Mouse (Mus musculus) T-helper 17 cell (primary cell): ENCODE data around the gene 6330409D20Rik.

Experiments
- in situ Hi-C, 2 experiments: fragments of 300-600 bp; cut with MboI, MseI; formaldehyde crosslinking; loops; 1 replicate in 1 of 2; 2 replicates in 1 of 2; pipeline ENCODE4 v1.15.1; 2025; ENCODE audit warnings: high pct_unique_total_duplicates in 2 of 2

6330409D20Rik gene

DNA sequence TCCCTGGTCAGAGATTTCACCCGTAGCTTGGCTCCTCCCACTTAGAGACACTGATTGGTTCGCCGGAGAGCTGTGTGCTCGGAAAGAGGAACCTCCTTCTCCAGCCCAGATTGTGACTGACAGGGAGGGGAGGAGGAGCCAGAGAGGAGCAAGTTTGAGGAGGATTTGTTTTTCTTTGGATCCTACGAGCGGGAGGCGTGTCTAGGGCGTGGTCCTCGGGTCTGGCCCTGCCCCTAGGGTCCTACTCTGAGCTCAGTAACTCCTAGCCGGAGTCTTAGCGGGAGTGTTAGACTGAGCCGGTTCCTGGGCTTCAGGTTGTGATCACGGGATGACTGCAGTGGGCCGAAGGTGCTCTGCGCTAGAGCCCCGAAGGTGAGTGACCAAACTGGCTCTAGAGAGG lies 13.4 kb downstream of the 6330409D20Rik start:
- in situ Hi-C loops: loop anchor here in 1 of 2 experiments (10.0 kb wide), 1 partner anchor 673 kb away; no protein-coding TSS in a partner anchor

- in situ Hi-C loops: loop anchor here in 1 of 2 experiments (10.0 kb wide), 1 partner anchor 670 kb away; no protein-coding TSS in a partner anchor
These were observed 15.7 kb downstream of the 6330409D20Rik start for GRCm38 (mm10) chr2:32724832-32725790.

DNA sequence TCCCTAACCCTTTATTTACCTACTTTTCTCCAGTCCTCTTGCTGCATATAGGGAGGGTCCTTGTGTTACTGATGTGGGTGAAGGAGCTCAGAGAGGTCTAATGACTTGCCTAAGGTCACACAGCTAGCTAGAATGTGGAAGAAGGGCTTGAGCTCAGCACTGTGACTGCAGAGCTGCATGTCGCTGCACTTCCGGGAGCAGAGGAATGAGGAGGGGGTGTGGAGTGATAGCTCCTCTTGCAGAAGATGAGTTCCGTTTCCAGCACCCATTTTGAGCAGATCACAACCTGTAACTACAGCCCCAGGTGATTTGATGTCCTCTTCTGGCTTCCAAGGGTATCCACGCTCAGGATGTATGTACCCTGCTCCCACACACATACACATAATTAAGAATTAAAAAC lies 16.7 kb downstream of the 6330409D20Rik start:
- in situ Hi-C loops: loop anchor here in 1 of 2 experiments (10.0 kb wide), 1 partner anchor 669 kb away; no protein-coding TSS in a partner anchor

DNA sequence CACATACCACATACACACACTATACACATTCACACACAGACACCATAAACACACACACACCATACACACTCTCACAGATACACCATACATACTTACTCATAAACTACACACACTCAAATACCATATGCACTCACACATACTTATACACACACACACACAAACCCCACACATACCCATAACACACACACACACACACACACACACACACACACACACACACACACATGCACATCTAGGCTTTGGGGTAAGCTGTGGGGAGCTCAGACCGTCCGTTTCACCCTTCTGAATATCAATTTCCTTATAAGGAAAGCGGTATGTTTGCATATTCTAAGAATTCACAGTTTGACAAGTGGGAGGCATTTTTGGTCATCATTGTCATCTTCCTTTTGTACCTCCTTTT lies 18.2 kb downstream of the 6330409D20Rik start:
- in situ Hi-C loops: loop anchor here in 1 of 2 experiments (10.0 kb wide), 1 partner anchor 668 kb away; no protein-coding TSS in a partner anchor

DNA sequence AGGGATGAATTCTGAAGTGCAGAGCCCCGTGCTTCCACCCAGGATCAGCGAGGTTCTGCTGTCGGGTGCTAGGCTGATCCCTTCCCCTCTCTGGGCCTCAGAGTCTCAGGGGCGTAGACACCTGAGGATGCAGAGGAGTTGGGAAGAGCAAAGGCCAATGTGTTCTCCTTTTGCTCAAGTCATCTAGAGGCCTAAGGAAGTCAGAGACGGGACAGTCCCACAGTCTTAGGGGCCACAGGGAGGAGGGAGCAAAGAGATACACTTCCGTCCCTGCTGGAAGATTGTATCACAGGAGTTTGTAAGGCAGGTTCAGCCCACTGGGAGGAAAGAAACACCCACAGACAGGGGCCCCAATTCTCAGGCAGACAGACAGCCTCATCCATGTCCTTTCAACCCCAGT lies 18.8 kb downstream of the 6330409D20Rik start:
- in situ Hi-C loops: loop anchor here in 1 of 2 experiments (10.0 kb wide), 1 partner anchor 667 kb away; no protein-coding TSS in a partner anchor

- in situ Hi-C loops: loop anchor here in 1 of 2 experiments (10.0 kb wide), 1 partner anchor 666 kb away; no protein-coding TSS in a partner anchor
These were observed 20.1 kb downstream of the 6330409D20Rik start, which contains the start of gene Sh2d3c for GRCm38 (mm10) chr2:32720681-32721229. TSS of gene Sh2d3c (plus strand) at chr2:32721055.

DNA sequence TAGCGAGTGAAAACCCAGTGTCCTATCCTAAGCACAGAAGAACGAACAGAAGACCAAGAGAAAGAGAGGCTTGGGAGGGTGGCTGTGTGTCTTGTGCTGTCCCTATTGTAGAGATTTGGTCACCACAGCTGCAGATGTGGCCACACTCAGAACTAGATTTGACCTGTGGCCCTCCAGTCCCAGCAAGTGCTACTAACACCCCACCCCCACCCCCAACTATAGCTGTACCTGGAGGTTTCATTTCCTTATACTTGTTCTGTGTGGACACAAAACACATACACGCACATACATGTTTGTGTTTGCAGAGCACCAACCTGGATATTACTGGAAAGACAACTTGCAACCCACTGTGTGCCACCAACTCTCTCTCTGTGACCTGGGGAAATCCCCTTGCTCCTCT lies 20.8 kb downstream of the 6330409D20Rik start:
- in situ Hi-C loops: loop anchor here in 1 of 2 experiments (10.0 kb wide), 1 partner anchor 665 kb away; no protein-coding TSS in a partner anchor

DNA sequence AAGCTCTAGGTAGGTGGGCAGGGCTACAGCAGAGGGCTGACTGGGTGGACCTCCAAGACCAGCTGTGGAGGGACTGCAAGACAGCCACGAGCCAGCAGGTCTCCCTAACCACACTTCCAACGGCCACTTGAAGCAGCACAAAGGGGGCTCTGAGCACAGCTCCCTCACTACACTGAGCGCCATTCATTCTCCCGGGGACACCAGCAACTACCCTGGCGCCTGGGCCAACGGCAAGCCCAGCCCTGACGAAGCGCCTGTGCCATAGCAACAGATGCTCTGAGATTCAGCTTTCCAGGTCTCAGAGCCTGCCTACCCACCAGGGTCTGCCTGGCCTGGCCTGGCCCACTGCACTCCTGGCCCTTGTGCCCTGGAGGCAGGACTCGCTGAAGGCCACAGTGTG lies 22.1 kb downstream of the 6330409D20Rik start:
- in situ Hi-C loops: loop anchor here in 1 of 2 experiments (10.0 kb wide), 1 partner anchor 894 kb away; no protein-coding TSS in a partner anchor

DNA sequence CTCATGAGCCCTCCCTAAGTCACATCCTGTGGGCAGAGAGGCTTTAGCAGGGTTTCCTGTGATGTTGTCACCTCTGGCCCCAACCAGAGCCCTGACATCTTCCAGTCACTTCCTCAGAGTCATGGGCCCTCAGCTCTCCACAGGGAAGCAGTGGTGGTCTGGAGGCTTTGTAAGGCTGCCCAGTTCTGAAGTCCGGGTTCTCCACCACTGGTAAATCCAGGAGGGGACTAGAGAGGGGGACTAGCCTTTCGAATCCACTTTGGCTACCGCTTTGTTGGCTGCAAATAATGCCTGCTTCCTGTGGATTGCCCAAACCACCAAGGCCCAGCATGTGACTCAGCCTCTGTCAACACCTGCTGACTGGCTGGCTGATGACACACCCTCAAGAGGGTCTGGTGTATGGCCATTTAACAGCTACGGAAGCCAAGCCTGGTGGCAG lies 25.8 kb downstream of the 6330409D20Rik start:
- in situ Hi-C loops: loop anchor here (5.0 to 10.0 kb wide), 3 partner anchors 32 to 890 kb away; partner anchors contain the start of gene Tor2a (in 1 of the 2)

- in situ Hi-C loops: loop anchor here (5.0 to 10.0 kb wide), 3 partner anchors 33 to 890 kb away; partner anchors contain the start of gene Tor2a (in 1 of the 2)
These were observed 26.5 kb downstream of the 6330409D20Rik start for GRCm38 (mm10) chr2:32714117-32714986.

DNA sequence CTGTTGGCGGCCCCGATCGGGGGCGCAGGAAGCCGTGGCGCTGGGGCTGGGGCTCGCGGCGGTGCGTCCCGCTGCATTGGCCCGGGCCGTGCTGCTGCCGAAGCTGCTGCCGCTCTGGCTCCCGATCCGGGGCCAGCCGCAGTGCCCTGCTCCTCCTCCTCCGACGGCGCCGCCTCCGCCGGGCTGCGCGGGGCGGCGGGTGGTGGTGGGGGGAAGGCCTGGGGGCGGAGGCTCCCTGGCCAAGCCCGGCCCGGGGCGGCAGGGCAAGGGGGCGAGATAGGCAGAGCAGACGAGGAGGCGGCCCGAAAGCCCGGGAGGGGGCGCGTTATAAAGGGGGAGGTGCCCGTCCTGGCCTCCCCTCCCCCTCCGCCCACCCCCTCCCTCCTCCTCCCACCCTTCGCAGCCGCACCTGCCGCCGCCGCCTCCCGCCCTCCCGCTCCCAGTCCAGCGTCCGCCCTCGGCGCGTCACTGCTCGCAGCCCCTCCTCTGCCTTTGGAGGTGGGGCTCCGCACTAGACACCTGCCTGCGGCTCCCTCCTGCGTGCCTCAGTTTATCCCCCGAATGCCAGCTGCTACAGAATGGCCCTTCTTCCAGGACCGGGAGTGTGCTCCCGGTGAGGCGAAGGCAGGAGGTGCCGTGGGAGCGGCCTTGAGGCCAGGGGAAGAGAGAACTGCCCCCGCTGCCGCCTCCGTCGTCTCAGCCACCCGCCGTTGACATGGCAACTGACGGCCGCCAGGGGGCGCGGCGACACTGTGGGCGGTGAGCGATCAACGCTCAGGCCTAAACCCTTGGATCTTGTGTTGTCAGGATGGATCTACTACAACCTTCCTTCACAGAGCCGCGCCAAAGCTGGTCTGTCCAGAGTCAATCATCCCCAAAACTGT lies 27.6 kb downstream of the 6330409D20Rik start, which contains the start of gene Cdk9:
TSS of gene Cdk9 (minus strand) at position 143 of the 884 bp plus-strand sequence.
- in situ Hi-C loops: loop anchor here (5.0 to 10.0 kb wide), 3 partner anchors 34 to 888 kb away; partner anchors contain the start of gene Tor2a (in 1 of the 2)

GRCm38 (mm10) chr2:32712586-32712933 lies 28.3 kb downstream of the 6330409D20Rik start:
- in situ Hi-C loops: loop anchor here (5.0 to 10.0 kb wide), 3 partner anchors 35 to 888 kb away; partner anchors contain the start of gene Tor2a (in 1 of the 2)

DNA sequence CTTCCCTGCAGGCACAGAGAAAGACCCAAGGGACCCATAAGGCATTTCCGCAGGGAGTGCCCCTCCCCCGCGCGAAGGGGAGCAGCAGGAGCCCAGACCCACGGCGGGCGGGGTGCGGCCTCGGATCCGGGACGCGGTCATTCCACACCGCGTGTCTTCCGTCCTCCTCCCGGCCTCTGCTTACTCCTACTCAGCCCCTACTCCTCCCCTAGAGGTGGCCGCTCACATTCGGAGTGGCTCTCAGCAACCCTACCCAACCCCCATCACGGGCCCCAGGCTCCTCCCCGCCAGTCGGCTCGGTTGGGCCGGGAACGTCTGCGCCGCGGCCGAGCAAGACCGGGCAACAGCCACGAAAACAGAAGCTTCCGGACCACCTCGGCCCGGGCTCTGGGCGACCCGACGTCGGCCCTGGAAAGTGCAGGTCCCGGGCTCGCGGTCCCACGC lies 28.7 kb downstream of the 6330409D20Rik start:
- in situ Hi-C loops: loop anchor here (5.0 to 10.0 kb wide), 3 partner anchors 35 to 887 kb away; partner anchors contain the start of gene Tor2a (in 1 of the 2)

GRCm38 (mm10) chr2:32711301-32712056 lies 29.3 kb downstream of the 6330409D20Rik start:
- in situ Hi-C loops: loop anchor here (5.0 to 10.0 kb wide), 3 partner anchors 36 to 887 kb away; partner anchors contain the start of gene Tor2a (in 1 of the 2)

- in situ Hi-C loops: loop anchor here (5.0 to 10.0 kb wide), 3 partner anchors 37 to 886 kb away; partner anchors contain the start of gene Tor2a (in 1 of the 2)
These were observed 30.4 kb downstream of the 6330409D20Rik start for GRCm38 (mm10) chr2:32710425-32710824.

DNA sequence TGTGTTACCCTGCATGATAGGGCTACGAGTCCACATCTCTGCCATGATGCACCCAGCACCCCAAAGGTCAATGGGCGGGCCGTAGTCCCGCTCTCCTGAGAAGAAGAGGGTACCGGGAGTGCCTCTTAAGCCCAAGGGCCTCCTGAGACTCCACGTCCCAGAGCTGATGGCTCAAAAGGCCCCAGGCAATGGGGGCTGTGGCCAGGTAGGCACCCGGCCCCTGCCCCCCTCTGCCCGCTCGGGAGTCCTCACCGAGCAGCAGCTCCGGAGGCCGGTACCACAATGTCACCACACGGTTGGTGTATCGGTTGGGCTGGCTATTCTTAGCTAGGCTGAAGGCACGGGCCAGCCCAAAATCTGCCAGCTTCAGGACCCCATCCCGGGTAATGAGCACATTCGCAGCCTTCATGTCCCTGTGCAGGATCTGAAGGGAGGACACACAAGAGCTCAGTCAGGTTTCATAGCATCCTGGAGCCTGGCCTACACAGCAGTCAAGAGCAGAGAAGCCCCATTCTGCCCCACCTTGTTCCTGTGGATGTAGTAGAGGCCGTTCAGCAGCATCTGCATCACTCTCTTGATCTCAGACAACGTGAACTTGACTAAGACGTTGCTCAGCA lies 31.2 kb downstream of the 6330409D20Rik start:
- in situ Hi-C loops: loop anchor here (5.0 to 10.0 kb wide), 3 partner anchors 38 to 885 kb away; partner anchors contain the start of gene Tor2a (in 1 of the 2)

- in situ Hi-C loops: no loop called here
These were observed 32.2 kb downstream of the 6330409D20Rik start for GRCm38 (mm10) chr2:32708643-32709042.

DNA sequence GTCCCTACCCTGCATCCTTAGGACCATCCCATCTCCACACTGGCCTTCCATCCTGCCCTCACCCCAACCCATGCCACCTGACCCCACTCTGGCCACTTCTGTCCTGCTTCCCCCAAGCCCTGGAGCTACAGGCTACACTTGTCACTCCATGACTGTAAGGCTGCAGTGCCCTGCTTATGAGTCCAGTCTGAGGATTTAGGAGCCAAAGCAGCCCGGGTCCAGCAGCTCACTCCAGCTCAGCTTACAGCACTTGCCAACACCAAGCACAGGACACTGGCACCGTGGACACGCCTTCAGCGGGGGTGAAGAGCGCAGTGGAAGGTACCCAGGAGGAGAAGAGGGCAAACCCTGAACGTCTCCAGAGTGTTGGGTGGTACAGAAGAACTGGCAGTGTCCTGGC lies 33.8 kb downstream of the 6330409D20Rik start:
- in situ Hi-C loops: no loop called here
